Mouse (Mus musculus) thymus, postnatal 4 days (tissue): Measurements from ENCODE around the gene Tubg2.
"Not testable (repeated sequence)": the region's sequence is repeated elsewhere in the genome, so short reads cannot be mapped to it uniquely, and the experiment has no call there.

Experiments used
- DNase-seq: peaks from one replicate; pipeline ENCODE4 v3.0.0; 2021

Tubg2 gene

GRCm38 (mm10) chr11:101140164-101140819 is 15.4 kb upstream of the Tubg2 start:
- no peak for DNase-seq

GRCm38 (mm10) chr11:101141088-101141487 is 14.6 kb upstream of the Tubg2 start:
- DNase-seq, result no peak

GRCm38 (mm10) chr11:101142215-101142967 is 13.3 kb upstream of the Tubg2 start:
- DNase-seq, result no peak

GRCm38 (mm10) chr11:101143338-101144225 is 12.1 kb upstream of the Tubg2 start:
- DNase-seq, result peak; percentile 66

- peak; percentile 54 for DNase-seq
Observed at GRCm38 (mm10) chr11:101146377-101146776, 9.3 kb upstream of the Tubg2 start.

- no peak for DNase-seq
Observed at GRCm38 (mm10) chr11:101148751-101149150, 7.0 kb upstream of the Tubg2 start.

- no peak for DNase-seq
Observed at GRCm38 (mm10) chr11:101149178-101150105, 6.3 kb upstream of the Tubg2 start.

- no peak for DNase-seq
Observed at GRCm38 (mm10) chr11:101151063-101151462, 4.6 kb upstream of the Tubg2 start.

GRCm38 (mm10) chr11:101152825-101153224 is 2.9 kb upstream of the Tubg2 start:
- no peak for DNase-seq

- no peak for DNase-seq
Observed at GRCm38 (mm10) chr11:101154648-101155047, 1.1 kb upstream of the Tubg2 start.

- DNase-seq, result no peak
Observed at GRCm38 (mm10) chr11:101155151-101155550, 556 bp upstream of the Tubg2 start.

GRCm38 (mm10) chr11:101160151-101160550 is 4.4 kb downstream of the Tubg2 start:
- DNase-seq, result not testable (repeated sequence)

- not testable (repeated sequence) for DNase-seq
Observed at GRCm38 (mm10) chr11:101160981-101161505, 5.3 kb downstream of the Tubg2 start.

- DNase-seq, result no peak
Observed at GRCm38 (mm10) chr11:101161551-101161950, 5.8 kb downstream of the Tubg2 start.

GRCm38 (mm10) chr11:101162301-101162700 is 6.6 kb downstream of the Tubg2 start:
- no peak for DNase-seq

- DNase-seq, result no peak
Observed at GRCm38 (mm10) chr11:101162772-101163171, 7.1 kb downstream of the Tubg2 start.

- no peak for DNase-seq
Observed at GRCm38 (mm10) chr11:101163476-101164350, 8.0 kb downstream of the Tubg2 start.

- DNase-seq, result peak; percentile 67
Observed at GRCm38 (mm10) chr11:101164351-101164665, 8.6 kb downstream of the Tubg2 start.

- peak; percentile 32 for DNase-seq
Observed at GRCm38 (mm10) chr11:101164677-101165580, 9.2 kb downstream of the Tubg2 start.

GRCm38 (mm10) chr11:101166357-101166756 is 10.7 kb downstream of the Tubg2 start:
- no peak for DNase-seq
